9 mouse cellular contexts compared by ENCODE assay signal in genomic region chr11:37237096-37237725, GRCm38 (mm10). TPM values are rescaled to one million over a fixed set of nuclear protein-coding genes. Genes with fewer than 3 reads are reported as not detected.
DNase-seq lines count a peak whose midpoint lies in the region; ATAC-seq and TF ChIP-seq lines count a peak whose summit lies in the region.
"Had no signal": no experiment of that assay in that cellular context is flagged by ENCODE, and none has a peak within 500 bp of the region (broad histone marks: within the 10 kb centered on the region; RNA-seq: fewer than 3 reads in every experiment).

No protein-coding gene starts in this region.

- H3K4me1 ChIP-seq in limb, embryonic 13.5 days, result peaks cover 18% of the 10 kb centered on the region
- H3K4me1 ChIP-seq in stomach, postnatal 0 days (replicated peaks; ENCODE audit: control insufficient read depth, insufficient read depth), result no peaks in the 10 kb centered on the region

- 32% methylated on average over 7 of the region's 7 CpGs for WGBS in limb, embryonic 13.5 days
- 47% methylated on average over 7 of the region's 7 CpGs for WGBS in stomach, postnatal 0 days

- peaks cover 30% of the 10 kb centered on the region for H3K27me3 ChIP-seq in limb, embryonic 13.5 days
- no peaks in the 10 kb centered on the region for H3K27me3 ChIP-seq in stomach, postnatal 0 days (ENCODE audit: control insufficient read depth, insufficient read depth, low read length)

- H3K27ac ChIP-seq in limb, embryonic 13.5 days, result peak overlapping the region; percentile 86; the same call in 1 of the 2 replicates
- H3K27ac ChIP-seq in stomach, postnatal 0 days (replicated peaks), result no peak overlapping the region

- H3K4me2 ChIP-seq in limb, embryonic 13.5 days (replicated peaks), result peak overlapping the region; percentile 80
- H3K4me2 ChIP-seq in stomach, postnatal 0 days (replicated peaks; ENCODE audit: low read depth), result peak overlapping the region; percentile 93

- no peaks in the 10 kb centered on the region for H3K9me3 ChIP-seq in limb, embryonic 13.5 days
- no peaks in the 10 kb centered on the region for H3K9me3 ChIP-seq in stomach, postnatal 0 days (ENCODE audit: control insufficient read depth, low read length)
- H3K9me3 ChIP-seq: megakaryocyte, embryonic 14.5 days had no signal

- TF ChIP-seq EP300 in stomach, postnatal 0 days (optimal IDR thresholded peaks at IDR 0.05), result no peak

- peak overlapping the region; percentile 77 for H3K9ac ChIP-seq in limb, embryonic 13.5 days
- peak overlapping the region; percentile 53; the same call in 1 of the 2 replicates for H3K9ac ChIP-seq in stomach, postnatal 0 days (ENCODE audit: low read length)

- ATAC-seq in frontal cortex, adult (ENCODE audit: low TSS enrichment), result peak; percentile 42
- peak; percentile 37; the same call in 1 of the 2 replicates for ATAC-seq in limb, embryonic 13.5 days (ENCODE audit: low FRiP score, low read depth)
- ATAC-seq in stomach, postnatal 0 days (ENCODE audit: low FRiP score, low TSS enrichment), result no peak

- peak overlapping the region; percentile 64 for H3K4me3 ChIP-seq in limb, embryonic 13.5 days
- peak overlapping the region; percentile 67 for H3K4me3 ChIP-seq in stomach, postnatal 0 days (ENCODE audit: low read depth, low read length)

- TF ChIP-seq CTCF in stomach, postnatal 0 days (IDR thresholded peaks at IDR 0.05; ENCODE audit: low read depth), result no peak

- no peak for DNase-seq in frontal cortex, postnatal 14 days (ENCODE audit: low spot score in 2 of 2)
- peak; percentile 47 to 59 for DNase-seq in right cerebral cortex, postnatal 10 days (ENCODE audit: low spot score in 2 of 2)
- DNase-seq in right cerebral cortex, adult 2 months (ENCODE audit: low spot score in 2 of 2), result no peak
- no peak for DNase-seq in stomach, postnatal 0 days (ENCODE audit: low spot score)
- DNase-seq in gastrocnemius, postnatal 36 days, result no peak
- DNase-seq in gastrocnemius, postnatal 10 days, result no peak

- intact Hi-C loops in gastrocnemius, postnatal 36 days (cut with DNase I), result no loop called here

- no peaks in the 10 kb centered on the region for H3K36me3 ChIP-seq in limb, embryonic 13.5 days
- H3K36me3 ChIP-seq in stomach, postnatal 0 days (ENCODE audit: control insufficient read depth, insufficient read depth, low read length), result no peaks in the 10 kb centered on the region

RNA-seq across cellular contexts. Expression of gene Tenm2, which starts 1.4 kb away (rescaled TPM):
- polyA plus RNA-seq in limb, embryonic 13.5 days (2015; fragmentation: Nextera tagmentation; extraction: Ambion mirVana), result 4.8 and 6.4 TPM in 2 replicates
- 3.2 and 3.6 TPM in 2 replicates for polyA plus RNA-seq in stomach, postnatal 0 days (2015; fragmentation: Nextera tagmentation; extraction: Ambion mirVana)
- under 1 TPM; 0.26 to 0.57 TPM for total RNA-seq in gastrocnemius, postnatal 36 days (2021)
- 1 to 10 TPM in 1 of 2 experiments, under 1 TPM in 1; 0.96 to 2.1 TPM for total RNA-seq in gastrocnemius, postnatal 10 days (2021)

Comparison
In these comparisons a context has a peak if more than half of its experiments do, and no peak if none do; other contexts are left out.
1. DNase-seq: peak in right cerebral cortex, postnatal 10 days (2 of 2); none in frontal cortex, postnatal 14 days (0 of 2), right cerebral cortex, adult 2 months (0 of 2), stomach, postnatal 0 days (single experiment), gastrocnemius, postnatal 36 days (0 of 2) and gastrocnemius, postnatal 10 days (single experiment).